Mouse (Mus musculus): Measurements from ENCODE around the gene Aak1.

Gene Aak1

GRCm38 (mm10) chr6:86947100-86947499 lies 97.8 kb downstream of the Aak1 start:
- in situ Hi-C loops (cut with MboI; ENCODE audit: unreplicated experiment in 2 of 2), result no loop called here

GRCm38 (mm10) chr6:86948746-86949145 lies 99.4 kb downstream of the Aak1 start:
- in situ Hi-C loops (cut with MboI; ENCODE audit: unreplicated experiment in 2 of 2), result no loop called here

GRCm38 (mm10) chr6:86950141-86950540 lies 100.8 kb downstream of the Aak1 start:
- in situ Hi-C loops (cut with MboI; ENCODE audit: unreplicated experiment in 2 of 2), result no loop called here

- in situ Hi-C loops (cut with MboI; ENCODE audit: unreplicated experiment in 2 of 2), result no loop called here
These were observed 101.5 kb downstream of the Aak1 start for GRCm38 (mm10) chr6:86950733-86951255.

GRCm38 (mm10) chr6:86955741-86956140 lies 106.4 kb downstream of the Aak1 start:
- in situ Hi-C loops (cut with MboI; ENCODE audit: unreplicated experiment in 2 of 2), result no loop called here

GRCm38 (mm10) chr6:86956206-86956605 lies 106.9 kb downstream of the Aak1 start:
- in situ Hi-C loops (cut with MboI; ENCODE audit: unreplicated experiment in 2 of 2), result no loop called here

- in situ Hi-C loops (cut with MboI; ENCODE audit: unreplicated experiment in 2 of 2), result no loop called here
These were observed 109.7 kb downstream of the Aak1 start for GRCm38 (mm10) chr6:86959006-86959405.

- in situ Hi-C loops (cut with MboI; ENCODE audit: unreplicated experiment in 2 of 2), result no loop called here
These were observed 114.8 kb downstream of the Aak1 start for GRCm38 (mm10) chr6:86963987-86964685.

- in situ Hi-C loops (cut with MboI; ENCODE audit: unreplicated experiment in 2 of 2), result no loop called here
These were observed 117.8 kb downstream of the Aak1 start for GRCm38 (mm10) chr6:86967166-86967565.

- in situ Hi-C loops (cut with MboI; ENCODE audit: unreplicated experiment in 2 of 2), result no loop called here
These were observed 124.6 kb downstream of the Aak1 start for GRCm38 (mm10) chr6:86973956-86974355.

GRCm38 (mm10) chr6:86978156-86978908 lies 129.0 kb downstream of the Aak1 start:
- in situ Hi-C loops (cut with MboI; ENCODE audit: unreplicated experiment in 2 of 2), result no loop called here

GRCm38 (mm10) chr6:86978909-86979265 lies 129.6 kb downstream of the Aak1 start:
- in situ Hi-C loops (cut with MboI; ENCODE audit: unreplicated experiment in 2 of 2), result no loop called here

- in situ Hi-C loops (cut with MboI; ENCODE audit: unreplicated experiment in 2 of 2), result no loop called here
These were observed 131.9 kb downstream of the Aak1 start for GRCm38 (mm10) chr6:86981206-86981605.

- in situ Hi-C loops (cut with MboI; ENCODE audit: unreplicated experiment in 2 of 2), result no loop called here
These were observed 136.2 kb downstream of the Aak1 start for GRCm38 (mm10) chr6:86985314-86986106.

GRCm38 (mm10) chr6:86989576-86989975 lies 140.3 kb downstream of the Aak1 start:
- in situ Hi-C loops (cut with MboI; ENCODE audit: unreplicated experiment in 2 of 2), result no loop called here

GRCm38 (mm10) chr6:86991041-86991440 lies 141.7 kb downstream of the Aak1 start:
- in situ Hi-C loops (cut with MboI; ENCODE audit: unreplicated experiment in 2 of 2), result no loop called here

GRCm38 (mm10) chr6:86992349-86992748 lies 143.0 kb downstream of the Aak1 start:
- in situ Hi-C loops (cut with MboI; ENCODE audit: unreplicated experiment in 2 of 2), result no loop called here

GRCm38 (mm10) chr6:86994254-86994653 lies 144.9 kb downstream of the Aak1 start:
- in situ Hi-C loops (cut with MboI; ENCODE audit: unreplicated experiment in 2 of 2), result no loop called here

- in situ Hi-C loops (cut with MboI; ENCODE audit: unreplicated experiment in 2 of 2), result loop anchor here in 1 of 2 experiments (5.0 kb wide), 1 partner anchor 69 kb away; no protein-coding TSS in a partner anchor
These were observed 147.5 kb downstream of the Aak1 start for GRCm38 (mm10) chr6:86996629-86997307.

- in situ Hi-C loops (cut with MboI; ENCODE audit: unreplicated experiment in 2 of 2), result loop anchor here in 1 of 2 experiments (5.0 kb wide), 1 partner anchor 70 kb away; no protein-coding TSS in a partner anchor
These were observed 148.0 kb downstream of the Aak1 start for GRCm38 (mm10) chr6:86997360-86997759.

All from v-Abl transformed pro-B cells (cell line).